Mouse (Mus musculus): ENCODE data around the gene Prpsap1. TPM values are rescaled to one million over a fixed set of nuclear protein-coding genes. Genes with fewer than 3 reads are reported as not detected.

Prpsap1 gene
- total RNA-seq, 2 experiments from 2014 or later, result 68.0 to 80.1 TPM

- no peak for DNase-seq
These were observed 50.1 kb downstream of the Prpsap1 start for GRCm38 (mm10) chr11:116443935-116444334.

- no peak for DNase-seq
These were observed 50.7 kb downstream of the Prpsap1 start for GRCm38 (mm10) chr11:116443311-116443710.

- DNase-seq, result no peak
These were observed 51.2 kb downstream of the Prpsap1 start for GRCm38 (mm10) chr11:116442867-116443177.

GRCm38 (mm10) chr11:116442129-116442866 lies 51.7 kb downstream of the Prpsap1 start:
- DNase-seq, result peak; percentile 55

GRCm38 (mm10) chr11:116440408-116441068 lies 53.5 kb downstream of the Prpsap1 start:
- peak; percentile 49 for DNase-seq

- no peak for DNase-seq
These were observed 54.4 kb downstream of the Prpsap1 start for GRCm38 (mm10) chr11:116439269-116440240.

GRCm38 (mm10) chr11:116437541-116437940 lies 56.5 kb downstream of the Prpsap1 start:
- no peak for DNase-seq

- DNase-seq, result peak; percentile 57
These were observed 57.2 kb downstream of the Prpsap1 start for GRCm38 (mm10) chr11:116436725-116437331.

- no peak for DNase-seq
These were observed 57.8 kb downstream of the Prpsap1 start for GRCm38 (mm10) chr11:116435992-116436724.

- no peak for DNase-seq
These were observed 58.8 kb downstream of the Prpsap1 start for GRCm38 (mm10) chr11:116434967-116435752.

GRCm38 (mm10) chr11:116434287-116434966 lies 59.6 kb downstream of the Prpsap1 start:
- DNase-seq, result peak; percentile 84

GRCm38 (mm10) chr11:116433356-116434286 lies 60.4 kb downstream of the Prpsap1 start, which contains the start of gene Ubald2:
Gene Ubald2 (plus strand): TSS chr11:116434094.
- peak; percentile 99 for DNase-seq

- no peak for DNase-seq
These were observed 61.2 kb downstream of the Prpsap1 start for GRCm38 (mm10) chr11:116432593-116433355.

GRCm38 (mm10) chr11:116432127-116432526 lies 61.9 kb downstream of the Prpsap1 start:
- no peak for DNase-seq

GRCm38 (mm10) chr11:116431428-116432077 lies 62.4 kb downstream of the Prpsap1 start:
- no peak for DNase-seq

GRCm38 (mm10) chr11:116430723-116431427 lies 63.1 kb downstream of the Prpsap1 start:
- no peak for DNase-seq
